Mouse (Mus musculus): ENCODE results near the gene Unc5b.

Unc5b gene

DNA sequence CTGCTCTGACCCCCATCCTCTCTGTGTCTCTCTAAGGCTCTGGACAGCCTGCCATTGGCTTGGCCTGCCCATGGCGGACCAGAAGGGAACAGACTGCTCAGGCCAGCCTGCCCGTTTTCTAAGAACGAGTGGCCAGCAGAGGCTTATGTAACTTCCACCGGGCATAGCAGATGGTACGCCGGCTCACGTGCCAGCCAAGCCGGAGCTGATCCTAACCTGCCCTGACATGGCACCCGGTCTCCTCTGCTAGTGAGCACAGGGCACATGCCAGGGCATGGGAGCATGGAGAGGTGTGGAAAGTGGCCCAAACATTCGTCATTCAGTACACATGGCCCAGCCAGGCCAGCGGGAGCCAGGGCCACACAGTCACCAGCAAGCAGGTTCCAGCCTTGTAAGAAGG lies 10.8 kb downstream of the Unc5b start:
- DNase-seq, result no peak

GRCm38 (mm10) chr10:60819654-60820192 lies 11.7 kb downstream of the Unc5b start:
- DNase-seq, result no peak

DNA sequence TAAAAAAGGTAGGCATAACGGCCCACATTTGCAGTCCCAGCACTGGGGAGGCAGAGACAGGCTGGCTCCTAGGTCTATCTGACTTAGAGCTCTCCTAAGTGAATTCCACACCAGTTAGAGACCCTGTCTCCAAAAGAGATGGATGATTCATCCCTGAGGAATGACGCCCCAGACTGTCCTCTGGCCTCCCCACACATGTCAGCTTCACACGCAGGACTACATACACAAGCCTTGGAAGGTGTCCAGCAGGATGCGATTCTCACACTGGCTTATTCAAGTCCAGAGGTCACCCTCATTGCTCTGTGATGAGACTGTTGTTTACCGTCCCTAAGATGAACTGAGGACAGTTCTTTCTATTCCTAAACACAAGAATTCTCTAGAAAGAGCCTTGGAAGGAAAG lies 12.2 kb downstream of the Unc5b start:
- DNase-seq, result peak; percentile 49 to 50

GRCm38 (mm10) chr10:60818708-60819107 lies 12.7 kb downstream of the Unc5b start:
- DNase-seq, result no peak

DNA sequence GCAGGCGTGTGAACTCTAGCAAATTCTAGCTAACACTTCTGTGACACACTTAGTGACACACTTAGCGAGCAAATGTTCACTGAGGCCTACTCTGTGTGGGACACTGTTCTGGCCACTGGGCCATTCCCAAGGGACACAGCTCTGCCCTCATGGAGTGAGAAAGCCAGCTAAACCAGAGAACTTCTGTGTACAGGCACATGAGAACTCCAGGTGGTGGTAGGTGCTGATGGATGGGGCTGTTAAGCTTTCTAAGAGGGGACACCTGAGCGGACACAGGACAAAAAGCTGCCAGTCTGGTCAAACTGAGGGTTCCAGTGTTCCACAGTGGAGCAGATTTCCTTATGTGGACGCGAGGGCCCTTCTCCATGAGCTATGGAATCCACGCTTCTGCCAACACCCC lies 13.5 kb downstream of the Unc5b start:
- DNase-seq, result no peak

DNA sequence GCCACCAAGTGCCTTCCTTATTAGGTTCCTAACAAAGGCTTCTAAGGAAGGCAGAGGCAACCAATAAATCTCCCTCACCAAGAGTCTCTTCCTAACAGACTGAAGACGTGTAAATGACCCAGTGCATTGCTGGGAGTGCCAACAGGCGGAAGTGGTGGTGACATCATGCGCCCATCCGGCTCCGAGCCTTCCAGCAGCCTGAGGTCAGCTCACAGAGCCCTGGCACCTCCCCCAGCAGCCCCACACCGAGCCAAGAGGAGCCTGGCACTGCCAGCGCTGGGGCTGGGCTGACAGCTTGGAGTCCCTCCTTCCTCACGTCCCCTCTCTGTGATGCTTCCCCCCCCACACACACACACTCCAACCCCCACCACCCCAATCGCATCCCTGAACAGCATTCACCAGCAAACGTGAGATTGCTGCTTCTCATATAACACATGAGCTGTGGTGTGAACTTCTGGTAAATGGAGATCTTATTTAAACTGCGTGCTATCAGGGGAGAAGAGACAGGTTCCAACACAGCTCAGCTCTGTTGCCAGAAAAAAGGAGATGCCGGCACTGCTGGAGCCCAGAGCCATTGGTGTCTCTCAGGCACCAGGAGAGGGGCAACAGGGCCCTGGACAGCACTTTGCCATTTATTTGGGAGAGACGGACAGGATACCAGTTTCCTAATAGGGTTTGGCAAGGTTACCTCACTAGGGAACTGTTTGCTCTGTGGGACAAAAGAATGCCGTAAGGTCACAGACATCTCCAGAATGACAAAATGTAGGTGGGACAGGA lies 14.3 kb downstream of the Unc5b start:
- DNase-seq, result peak; percentile 66 to 70

DNA sequence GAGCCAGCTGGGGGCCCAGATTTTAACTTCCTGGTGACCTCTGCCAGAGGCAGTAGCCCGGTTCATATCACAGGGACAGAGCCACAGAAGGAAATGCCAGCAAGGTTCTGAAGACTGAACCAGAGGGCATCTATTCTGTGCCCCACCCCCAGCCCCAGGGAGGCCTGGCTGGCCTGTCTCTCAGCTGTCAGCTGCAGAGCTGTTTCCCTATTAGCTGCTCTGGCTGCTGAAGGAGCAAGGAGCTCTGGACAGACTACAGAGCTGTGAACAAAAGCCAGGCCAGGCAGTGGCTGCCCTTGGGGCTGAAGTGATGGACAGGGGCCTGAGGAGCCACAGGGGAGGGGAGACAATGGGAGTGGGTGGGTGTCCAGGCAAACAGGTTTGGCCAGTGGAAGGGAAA lies 15.5 kb downstream of the Unc5b start:
- no peak for DNase-seq

GRCm38 (mm10) chr10:60815059-60815458 lies 16.3 kb downstream of the Unc5b start:
- DNase-seq, result no peak

DNA sequence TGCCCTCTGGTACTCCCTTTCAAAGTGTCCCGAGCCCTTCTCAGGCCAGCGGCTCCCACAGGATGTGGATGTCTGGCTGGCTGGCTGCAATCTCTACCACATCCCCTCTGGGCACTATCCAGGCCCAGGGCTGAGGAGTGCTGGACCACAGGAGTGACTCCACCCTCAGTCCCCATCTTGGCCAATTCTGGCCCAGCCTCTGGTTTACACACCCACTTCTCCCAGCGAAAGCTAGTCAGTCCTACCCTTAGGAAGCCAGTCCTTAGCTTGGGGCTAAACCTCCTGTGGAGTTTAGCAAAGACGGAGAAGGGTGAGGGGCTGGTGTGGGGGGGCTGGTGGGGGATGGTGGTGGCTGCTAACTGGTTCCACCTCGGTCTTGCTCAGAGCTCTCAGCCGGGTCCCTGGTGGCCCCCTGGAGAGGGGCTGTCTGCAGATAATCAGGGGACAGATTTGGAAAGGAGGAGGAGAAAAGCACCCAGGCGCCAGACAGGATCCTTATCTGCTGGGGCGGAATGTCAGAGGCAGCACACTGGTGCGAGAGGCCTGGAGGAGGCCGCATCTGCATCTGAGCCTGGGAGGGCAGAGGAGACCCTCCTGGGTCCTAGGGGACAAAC lies 16.8 kb downstream of the Unc5b start:
- peak in 1 of 2 experiments; percentile 38 for DNase-seq

DNA sequence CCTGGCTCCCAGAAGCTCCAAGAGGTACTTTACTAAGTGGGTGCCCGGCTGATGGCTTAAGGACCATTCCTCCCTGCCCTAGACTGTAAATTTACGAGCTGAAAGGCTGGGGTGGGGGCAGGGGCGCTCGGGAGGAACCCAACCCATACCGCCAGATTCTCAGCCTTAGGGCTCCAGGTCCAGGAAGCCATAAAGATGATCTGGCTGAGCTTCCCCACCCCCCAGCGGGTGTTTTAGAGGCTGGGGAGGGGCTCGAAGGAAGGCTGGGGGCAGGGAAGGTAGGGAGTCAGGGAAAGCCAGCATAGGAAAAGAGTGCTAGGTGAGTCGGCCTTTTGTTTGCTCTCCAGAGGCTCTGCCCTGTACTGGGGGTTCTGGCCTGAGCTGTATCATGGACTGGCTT lies 17.8 kb downstream of the Unc5b start:
- DNase-seq, result no peak

GRCm38 (mm10) chr10:60811792-60812525 lies 19.4 kb downstream of the Unc5b start:
- DNase-seq, result no peak

DNA sequence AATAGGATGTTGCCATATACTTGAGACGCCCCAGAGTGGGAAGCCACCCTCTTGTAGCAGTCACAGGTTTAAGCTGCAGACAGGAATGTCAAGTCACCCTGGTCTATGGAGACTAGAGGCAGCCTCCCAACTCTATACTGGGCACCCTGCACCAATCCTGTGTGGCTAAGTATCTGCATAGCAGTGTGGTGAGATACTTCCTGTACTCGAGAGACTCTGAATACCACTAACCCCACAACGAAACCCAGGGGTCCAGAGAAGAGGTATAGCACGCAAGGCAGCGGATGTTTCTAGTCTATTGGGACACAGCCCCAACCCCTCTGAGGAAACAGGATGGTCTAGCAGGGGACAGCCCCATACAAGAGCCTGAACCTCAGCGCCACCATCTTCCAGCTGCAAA lies 22.9 kb downstream of the Unc5b start:
- no peak for DNase-seq

DNA sequence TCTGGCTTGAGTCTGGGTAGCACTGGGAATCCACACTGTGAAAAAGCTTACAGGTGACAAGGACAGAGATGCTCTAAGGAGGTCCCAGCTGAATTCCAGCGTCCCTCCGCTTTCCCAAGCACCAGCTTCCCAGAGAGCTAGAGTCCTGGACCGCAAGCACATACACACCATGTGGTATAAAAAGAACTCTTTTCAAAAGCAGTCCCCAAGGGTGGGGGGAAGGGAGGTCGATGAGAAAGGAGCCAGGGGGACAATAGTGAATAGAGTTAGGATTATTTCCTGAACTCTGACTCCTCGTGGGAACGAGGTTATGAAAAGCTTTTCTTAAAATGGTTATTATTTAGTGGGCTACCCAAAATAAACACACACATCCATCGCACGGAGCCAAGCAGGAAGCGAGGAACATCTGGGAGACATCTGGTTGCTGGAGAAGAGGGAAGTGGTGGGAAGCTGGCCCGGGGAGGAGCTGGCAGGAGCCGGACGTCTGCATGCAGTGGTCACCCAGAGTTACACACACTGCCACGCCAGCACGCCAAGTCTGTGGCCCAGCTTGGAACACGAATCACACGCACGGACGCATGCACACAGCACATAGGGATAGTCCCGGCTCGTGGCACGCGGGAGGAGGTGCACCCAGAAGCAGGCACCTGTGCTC lies 23.7 kb downstream of the Unc5b start:
- peak; percentile 72 for DNase-seq

- DNase-seq, result no peak
Measured at GRCm38 (mm10) chr10:60806207-60806538, 25.2 kb downstream of the Unc5b start.

- no peak for DNase-seq
Measured at GRCm38 (mm10) chr10:60805436-60806206, 25.8 kb downstream of the Unc5b start.

DNA sequence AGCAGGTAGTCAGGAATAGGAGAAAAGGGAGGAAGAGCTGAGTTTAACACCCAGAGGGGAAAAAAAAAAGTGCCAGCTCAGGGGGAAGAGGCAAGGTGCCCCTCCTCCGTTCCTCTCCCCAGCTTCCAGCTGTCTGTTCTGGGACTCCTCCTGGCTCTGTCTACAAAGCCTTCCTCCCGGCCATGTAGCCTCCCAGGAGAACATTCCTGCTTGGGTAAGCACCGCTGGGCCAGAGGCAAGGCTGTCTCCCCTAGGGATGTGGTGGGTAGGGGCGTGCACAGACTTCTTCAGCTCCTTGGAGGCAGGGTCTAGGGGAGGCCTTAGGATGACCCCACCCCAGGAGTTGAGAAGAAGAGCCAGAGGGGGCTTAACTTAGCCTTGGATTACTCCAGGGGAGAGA lies 26.5 kb downstream of the Unc5b start:
- no peak for DNase-seq

- peak in 1 of 2 experiments; percentile 46 for DNase-seq
Measured at GRCm38 (mm10) chr10:60803971-60804370, 27.4 kb downstream of the Unc5b start.

DNA sequence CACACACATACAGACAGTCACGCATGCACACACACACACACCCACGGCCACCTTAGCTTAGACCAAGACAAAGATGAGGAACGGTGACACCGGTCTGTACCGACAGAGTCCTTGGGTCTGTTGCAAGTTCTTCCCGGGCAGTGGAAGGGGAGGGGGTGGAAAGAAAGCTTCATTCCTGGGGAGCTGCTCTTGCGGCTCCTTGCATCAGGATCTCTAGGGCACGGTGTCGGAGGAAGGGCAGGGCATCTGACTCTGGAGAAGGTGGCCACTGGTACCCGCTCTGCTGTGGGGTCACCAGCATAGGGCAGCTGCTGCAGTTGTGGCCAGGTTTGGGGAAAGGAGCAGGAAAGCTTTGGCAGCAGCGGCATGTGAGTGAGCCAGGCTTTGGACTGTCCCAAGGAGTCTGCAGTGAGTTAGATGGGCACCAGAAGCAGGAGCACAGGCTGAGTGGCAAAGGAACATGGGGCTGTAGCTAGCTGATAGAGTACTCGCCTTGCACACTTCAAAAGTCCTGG lies 29.4 kb downstream of the Unc5b start:
- no peak for DNase-seq

DNA sequence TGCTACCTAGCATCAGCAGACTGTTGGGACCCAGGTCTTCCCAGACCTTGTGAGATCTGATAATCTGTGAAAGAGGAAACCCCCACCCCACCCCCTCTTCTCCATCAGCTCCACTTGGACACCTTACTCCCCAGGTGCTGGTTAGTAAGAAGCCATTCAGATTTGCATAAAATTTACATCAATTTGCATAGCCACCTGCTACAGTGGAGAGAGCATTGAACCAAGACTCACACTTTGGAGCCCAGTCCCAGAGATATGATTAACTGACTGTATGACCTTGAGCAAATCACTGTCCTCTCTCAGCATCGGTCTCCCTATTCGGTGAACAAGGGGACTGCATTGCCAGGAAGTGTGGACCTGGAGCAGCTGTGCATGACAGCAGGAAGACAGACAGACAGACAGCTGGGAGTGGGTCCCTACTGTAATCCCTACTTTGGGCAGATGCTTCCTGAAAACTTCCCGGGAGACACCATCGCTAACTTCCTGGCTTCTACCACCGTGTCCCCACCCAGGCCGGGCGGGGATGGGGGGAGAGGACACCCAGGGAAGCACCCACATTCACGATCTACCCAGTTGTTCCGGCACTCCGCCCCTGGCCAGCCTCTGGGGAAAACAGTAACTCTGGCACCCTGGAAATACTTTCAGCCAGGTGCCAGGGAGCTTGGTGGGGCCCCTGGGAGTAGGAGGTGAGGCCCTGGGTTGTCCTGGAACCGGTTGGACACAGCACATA lies 30.0 kb downstream of the Unc5b start:
- DNase-seq, result no peak

- DNase-seq, result no peak
Measured at GRCm38 (mm10) chr10:60800295-60801167, 30.9 kb downstream of the Unc5b start.
